ENCODE assay signal across 8 mouse cellular contexts in genomic region chr5:77061372-77062038, GRCm38 (mm10). TPM values are rescaled to one million over a fixed set of nuclear protein-coding genes. Genes with fewer than 3 reads are reported as not detected.
DNase-seq lines count a peak whose midpoint lies in the region; ATAC-seq and TF ChIP-seq lines count a peak whose summit lies in the region.

No protein-coding gene starts in this region.

- H3K4me1 ChIP-seq in intestine, embryonic 14.5 days (replicated peaks; ENCODE audit: control insufficient read depth, insufficient read depth, low read length), result no peaks in the 10 kb centered on the region
- no peaks in the 10 kb centered on the region for H3K4me1 ChIP-seq in intestine, embryonic 16.5 days (ENCODE audit: control insufficient read depth, insufficient read depth, low read length)
- peaks cover 6% of the 10 kb centered on the region for H3K4me1 ChIP-seq in limb, embryonic 12.5 days (replicated peaks)
- no peaks in the 10 kb centered on the region; the same call in 1 of the 2 replicates for H3K4me1 ChIP-seq in testis, adult 2 months (ENCODE audit: control insufficient read depth, insufficient read depth, low read length)

- H3K4me3 ChIP-seq in intestine, embryonic 14.5 days (ENCODE audit: low read depth, low read length), result no peak overlapping the region
- no peak overlapping the region for H3K4me3 ChIP-seq in intestine, embryonic 16.5 days (ENCODE audit: low read length)
- peak overlapping the region; percentile 51 for H3K4me3 ChIP-seq in gastrocnemius, adult 2 months
- H3K4me3 ChIP-seq in limb, embryonic 12.5 days (replicated peaks), result no peak overlapping the region
- H3K4me3 ChIP-seq in testis, adult 2 months (ENCODE audit: control insufficient read depth, low read depth, low read length), result peak overlapping the region; percentile 31

- peak; percentile 93 for TF ChIP-seq CTCF in gastrocnemius, adult 2 months (IDR thresholded peaks at IDR 0.05)
- peak; percentile 94; the same call in 1 of the 2 replicates for TF ChIP-seq CTCF in testis, adult 2 months (IDR thresholded peaks at IDR 0.05; ENCODE audit: control insufficient read depth, insufficient read depth, insufficient replicate concordance, low read depth, low read length)

- DNase-seq in intestine, embryonic 14.5 days (ENCODE audit: low spot score), result peak; percentile 88
- peak; percentile 13 for DNase-seq in cerebellum, adult 8-10 months
- DNase-seq in gastrocnemius, adult 2 months, result peak; percentile 68
- peak; percentile 61 for DNase-seq in kidney, adult 18-20 months

- 34% methylated on average over 17 of the region's 17 CpGs for WGBS in intestine, embryonic 14.5 days
- 33% methylated on average over 17 of the region's 17 CpGs for WGBS in intestine, embryonic 16.5 days
- 33% methylated on average over 17 of the region's 17 CpGs for WGBS in limb, embryonic 12.5 days

- no peaks in the 10 kb centered on the region for H3K27me3 ChIP-seq in intestine, embryonic 14.5 days (replicated peaks; ENCODE audit: control insufficient read depth, insufficient read depth, low read length)
- H3K27me3 ChIP-seq in intestine, embryonic 16.5 days (replicated peaks; ENCODE audit: control insufficient read depth, insufficient read depth, low read length), result no peaks in the 10 kb centered on the region
- H3K27me3 ChIP-seq in limb, embryonic 12.5 days, result no peaks in the 10 kb centered on the region
- no peaks in the 10 kb centered on the region for H3K27me3 ChIP-seq in testis, adult 2 months (ENCODE audit: control insufficient read depth, insufficient read depth, low read length)

- 0 out of 2 replicates have a peak, but pooled peaks have one; percentile 36 for ATAC-seq in intestine, embryonic 14.5 days (replicated peaks; ENCODE audit: low FRiP score, low TSS enrichment, low read depth)
- no peak for ATAC-seq in intestine, embryonic 16.5 days
- ATAC-seq in limb, embryonic 12.5 days (ENCODE audit: insufficient number of reproducible peaks, insufficient read depth, low FRiP score, low TSS enrichment, low read depth), result no peak
- ATAC-seq in monocyte, adult 5-6 weeks (replicated peaks; ENCODE audit: insufficient number of reproducible peaks, low FRiP score, low TSS enrichment, poor library complexity, severe bottlenecking), result peak; percentile 87

- TF ChIP-seq POLR2A in testis, adult 2 months (IDR thresholded peaks at IDR 0.05; ENCODE audit: control insufficient read depth, low read depth, low read length), result no peak

- H3K9me3 ChIP-seq in intestine, embryonic 14.5 days (ENCODE audit: control insufficient read depth, low read length), result no peaks in the 10 kb centered on the region
- no peaks in the 10 kb centered on the region for H3K9me3 ChIP-seq in intestine, embryonic 16.5 days (ENCODE audit: control insufficient read depth, low read length)
- H3K9me3 ChIP-seq in limb, embryonic 12.5 days, result no peaks in the 10 kb centered on the region

- peak overlapping the region; percentile 18; the same call in 1 of the 2 replicates for H3K4me2 ChIP-seq in intestine, embryonic 14.5 days (ENCODE audit: low read length)
- H3K4me2 ChIP-seq in intestine, embryonic 16.5 days (ENCODE audit: low read depth, low read length), result no peak overlapping the region
- H3K4me2 ChIP-seq in limb, embryonic 12.5 days, result peak overlapping the region; percentile 20; the same call in 1 of the 2 replicates

- intact Hi-C loops in gastrocnemius, adult 2 months (cut with DNase I), result loop anchor here (2.0 kb wide), 1 partner anchor 63 kb away; no protein-coding TSS in a partner anchor

- no peak overlapping the region for H3K27ac ChIP-seq in intestine, embryonic 14.5 days (ENCODE audit: low read depth)
- H3K27ac ChIP-seq in intestine, embryonic 16.5 days (ENCODE audit: low read length), result no peak overlapping the region
- no peak overlapping the region for H3K27ac ChIP-seq in gastrocnemius, adult 2 months
- no peak overlapping the region for H3K27ac ChIP-seq in limb, embryonic 12.5 days
- H3K27ac ChIP-seq in testis, adult 2 months (ENCODE audit: control insufficient read depth, insufficient read depth, low read depth, low read length), result no peak overlapping the region

- no peak overlapping the region for H3K9ac ChIP-seq in intestine, embryonic 14.5 days (ENCODE audit: low read length)
- no peak overlapping the region for H3K9ac ChIP-seq in intestine, embryonic 16.5 days (ENCODE audit: low read depth, low read length)
- H3K9ac ChIP-seq in limb, embryonic 12.5 days (replicated peaks), result no peak overlapping the region

- no peaks in the 10 kb centered on the region for H3K36me3 ChIP-seq in intestine, embryonic 14.5 days (ENCODE audit: control insufficient read depth, insufficient read depth, low read length)
- H3K36me3 ChIP-seq in intestine, embryonic 16.5 days (ENCODE audit: control insufficient read depth, insufficient read depth, low read length), result no peaks in the 10 kb centered on the region
- H3K36me3 ChIP-seq in limb, embryonic 12.5 days, result no peaks in the 10 kb centered on the region
- H3K36me3 ChIP-seq in testis, adult 2 months (ENCODE audit: control insufficient read depth, insufficient read depth, low read length), result no peaks in the 10 kb centered on the region

RNA-seq across cellular contexts. Expression of gene Thegl, which starts 45.7 kb away (rescaled TPM):
- 1.0 and 1.2 TPM in 2 replicates for polyA plus RNA-seq in intestine, embryonic 14.5 days (2014; fragmentation: Nextera tagmentation; extraction: Ambion mirVana)
- polyA plus RNA-seq in intestine, embryonic 16.5 days (2015; fragmentation: Nextera tagmentation; extraction: Ambion mirVana), result 0.86 and 1.6 TPM in 2 replicates
- not detected for total RNA-seq in gastrocnemius, adult 2 months (2021)
- polyA plus RNA-seq in limb, embryonic 12.5 days (2016; fragmentation: Nextera tagmentation; extraction: Ambion mirVana), result not detected in 2 replicates
- total RNA-seq in monocyte, adult 5-6 weeks (2017), result 1.1 TPM in 1 of 3 replicates, not detected in the others
- 145 and 149 TPM in 2 replicates for polyA plus RNA-seq in testis, adult 2 months (2012; rRNA removed)

RNA-seq across cellular contexts. Expression of gene Hopx, which starts 53.4 kb away (rescaled TPM):
- polyA plus RNA-seq in intestine, embryonic 14.5 days (2014; fragmentation: Nextera tagmentation; extraction: Ambion mirVana), result 6.7 and 8.5 TPM in 2 replicates
- polyA plus RNA-seq in intestine, embryonic 16.5 days (2015; fragmentation: Nextera tagmentation; extraction: Ambion mirVana), result 2.8 and 4.4 TPM in 2 replicates
- 1 to 10 TPM; 2.2 to 5.4 TPM for total RNA-seq in gastrocnemius, adult 2 months (2021)
- polyA plus RNA-seq in limb, embryonic 12.5 days (2016; fragmentation: Nextera tagmentation; extraction: Ambion mirVana), result 0.26 TPM in 1 of 2 replicates, not detected in the other
- total RNA-seq in monocyte, adult 5-6 weeks (2017), result 29.6 to 53.4 TPM (median 30.5 TPM) in 3 replicates
- 13.7 and 16.0 TPM in 2 replicates for polyA plus RNA-seq in testis, adult 2 months (2012; rRNA removed)

RNA-seq across cellular contexts. Expression of gene Arl9, which starts 57.6 kb away (rescaled TPM):
- 0.77 TPM in 1 of 2 replicates, not detected in the other for polyA plus RNA-seq in intestine, embryonic 14.5 days (2014; fragmentation: Nextera tagmentation; extraction: Ambion mirVana)
- not detected in 2 replicates for polyA plus RNA-seq in intestine, embryonic 16.5 days (2015; fragmentation: Nextera tagmentation; extraction: Ambion mirVana)
- total RNA-seq in gastrocnemius, adult 2 months (2021), result not detected
- polyA plus RNA-seq in limb, embryonic 12.5 days (2016; fragmentation: Nextera tagmentation; extraction: Ambion mirVana), result not detected in 2 replicates
- total RNA-seq in monocyte, adult 5-6 weeks (2017), result not detected in 3 replicates
- polyA plus RNA-seq in testis, adult 2 months (2012; rRNA removed), result 84.8 and 131 TPM in 2 replicates

Comparison
In these comparisons a context has a peak if more than half of its experiments do, and no peak if none do; other contexts are left out.
1. ATAC-seq: peak in intestine, embryonic 14.5 days (single experiment) and monocyte, adult 5-6 weeks (single experiment); none in intestine, embryonic 16.5 days (single experiment) and limb, embryonic 12.5 days (single experiment).
2. DNase-seq: peak in every context shown above with its lines; median percentile 88 in intestine, embryonic 14.5 days; 68 in gastrocnemius, adult 2 months; 61 in kidney, adult 18-20 months; 13 in cerebellum, adult 8-10 months.
3. H3K4me3 ChIP-seq: peak in gastrocnemius, adult 2 months (single experiment) and testis, adult 2 months (single experiment); none in intestine, embryonic 14.5 days (single experiment), intestine, embryonic 16.5 days (single experiment) and limb, embryonic 12.5 days (single experiment).
4. RNA of gene Thegl, which starts 45.7 kb away (polyA plus RNA-seq): 145 to 149 TPM in testis, adult 2 months; 1.0 to 1.2 TPM in intestine, embryonic 14.5 days, 0.86 to 1.6 TPM in intestine, embryonic 16.5 days and not detected in limb, embryonic 12.5 days; every median in the first group is over 10 times any median in the second.
5. RNA of gene Arl9, which starts 57.6 kb away (polyA plus RNA-seq): 84.8 to 131 TPM in testis, adult 2 months; not detected in limb, embryonic 12.5 days, not detected in intestine, embryonic 16.5 days and 0.77 TPM in intestine, embryonic 14.5 days; every median in the first group is over 10 times any median in the second.